Mouse (Mus musculus) hindbrain, embryonic 12.5 days (tissue): ENCODE data around the gene Gabarap. TPM values are rescaled to one million over a fixed set of nuclear protein-coding genes. Genes with fewer than 3 reads are reported as not detected.

Experiments
- ATAC-seq: fragments of 200-750 bp; cut with Nextera tagmentation; 2 replicates; pipeline ENCODE4 v1.8.0; 2017; ENCODE audit warnings: moderate TSS enrichment; ENCODE audit not compliant: low FRiP score
- H3K27ac ChIP-seq: fragments of 300-500 bp; sonication (generic); 2 replicates; pipeline ENCODE4 v1.5.1; 2016; ENCODE audit warnings: mild to moderate bottlenecking
- H3K27me3 ChIP-seq: fragments of 300-500 bp; sonication (generic); 2 replicates; pipeline ENCODE4 v1.6.1; 2016; ENCODE audit warnings: mild to moderate bottlenecking
- H3K36me3 ChIP-seq: fragments of 300-500 bp; sonication (generic); 2 replicates; pipeline ENCODE4 v1.6.1; 2016; ENCODE audit warnings: mild to moderate bottlenecking
- H3K4me1 ChIP-seq: fragments of 300-500 bp; sonication (generic); 2 replicates; pipeline ENCODE4 v1.6.1; 2016
- H3K4me2 ChIP-seq: fragments of 300-500 bp; sonication (generic); replicated peaks from 2 replicates; pipeline ENCODE4 v1.6.1; 2016; ENCODE audit warnings: mild to moderate bottlenecking
- H3K4me3 ChIP-seq: fragments of 300-500 bp; sonication (generic); 2 replicates; pipeline ENCODE4 v1.5.1; 2016; ENCODE audit warnings: mild to moderate bottlenecking
- H3K9ac ChIP-seq: fragments of 300-500 bp; sonication (generic); 2 replicates; pipeline ENCODE4 v1.6.1; 2016; ENCODE audit warnings: mild to moderate bottlenecking, moderate library complexity
- H3K9me3 ChIP-seq: fragments of 300-500 bp; sonication (generic); replicated peaks from 2 replicates; pipeline ENCODE4 v1.6.1; 2016; ENCODE audit warnings: mild to moderate bottlenecking
- WGBS: fragments of 180-500 bp; shearing (Covaris S2); methylation state at CpG from one replicate; pipeline ENCODE4 v1.1.7; 2016; 5-methylcytosine and 5-hydroxymethylcytosine counted together
- polyA plus RNA-seq: library from polyadenylated mRNA; unstranded; fragments of >200 nt; fragmentation: Nextera tagmentation; extraction: Ambion mirVana; gene quantifications from 2 replicates; pipeline ENCODE4 v1.2.1, GENCODE M21; 2016

Gabarap gene
- polyA plus RNA-seq, 1 experiment from 2014 or later, result 598 TPM

GRCm38 (mm10) chr11:69956218-69956617, 34.7 kb upstream of the Gabarap start:
- H3K4me3 ChIP-seq, result no peak overlapping the region
- H3K4me1 ChIP-seq, result no peaks in the 10 kb centered on the region
- H3K4me2 ChIP-seq, result no peak overlapping the region
- H3K27ac ChIP-seq, result no peak overlapping the region
- WGBS, result 81% methylated on average over 1 of the region's 1 CpGs
- no peak overlapping the region for H3K9ac ChIP-seq
- no peaks in the 10 kb centered on the region for H3K9me3 ChIP-seq
- no peak for ATAC-seq
- no peaks in the 10 kb centered on the region for H3K36me3 ChIP-seq
- peaks cover 29% of the 10 kb centered on the region for H3K27me3 ChIP-seq

- Histone ChIP-seq H3K36me3 (no peaks in the 10 kb centered on the region), H3K4me3 (no peak overlapping the region), H3K4me1 (peaks cover 3% of the 10 kb centered on the region; the same call in 1 of the 2 replicates), H3K27me3 (peaks cover 60% of the 10 kb centered on the region), H3K27ac (no peak overlapping the region), H3K9ac (no peak overlapping the region), H3K4me2 (no peak overlapping the region), H3K9me3 (no peaks in the 10 kb centered on the region)
- 22% methylated on average over 5 of the region's 5 CpGs for WGBS
- ATAC-seq, result no peak
Observed at GRCm38 (mm10) chr11:69960616-69961015, 30.3 kb upstream of the Gabarap start.

GRCm38 (mm10) chr11:69961841-69962240, 29.1 kb upstream of the Gabarap start:
- H3K4me1 ChIP-seq, result peaks cover 11% of the 10 kb centered on the region
- H3K9me3 ChIP-seq, result no peaks in the 10 kb centered on the region
- no peak overlapping the region for H3K4me3 ChIP-seq
- H3K27ac ChIP-seq, result no peak overlapping the region
- no peaks in the 10 kb centered on the region for H3K36me3 ChIP-seq
- H3K9ac ChIP-seq, result no peak overlapping the region
- H3K27me3 ChIP-seq, result peaks cover 73% of the 10 kb centered on the region
- no peak overlapping the region for H3K4me2 ChIP-seq
- ATAC-seq, result no peak
- WGBS, result 49% methylated on average over 5 of the region's 5 CpGs

GRCm38 (mm10) chr11:69964650-69965270, 26.2 kb upstream of the Gabarap start, which contains the start of gene Cldn7:
Cldn7 (plus strand) TSS chr11:69964779.
- Histone ChIP-seq H3K4me2 (peak within 1 kb of the TSS; percentile 22; the same call in 1 of the 2 replicates), H3K4me3 (peak within 1 kb of the TSS; percentile 21), H3K27me3 (peaks cover 88% of the 10 kb centered on the region), H3K9me3 (no peaks in the 10 kb centered on the region), H3K9ac (no peak within 1 kb of the TSS), H3K27ac (no peak within 1 kb of the TSS), H3K4me1 (peaks cover 12% of the 10 kb centered on the region), H3K36me3 (peaks cover 19% of the 10 kb centered on the region)
- ATAC-seq, result no peak
- 11% methylated on average over 24 of the region's 24 CpGs for WGBS

GRCm38 (mm10) chr11:69965271-69966005, 25.5 kb upstream of the Gabarap start:
- H3K4me2 ChIP-seq, result peak overlapping the region; percentile 41
- 3% methylated on average over 49 of the region's 49 CpGs for WGBS

GRCm38 (mm10) chr11:69966006-69966859, 24.7 kb upstream of the Gabarap start:
- Histone ChIP-seq H3K27ac (no peak overlapping the region), H3K4me2 (peak overlapping the region; percentile 41), H3K4me3 (peak overlapping the region; percentile 29), H3K27me3 (peaks cover 76% of the 10 kb centered on the region), H3K9me3 (no peaks in the 10 kb centered on the region), H3K9ac (peak overlapping the region; percentile 47), H3K4me1 (peaks cover 12% of the 10 kb centered on the region), H3K36me3 (peaks cover 26% of the 10 kb centered on the region)
- 1% methylated on average over 59 of the region's 59 CpGs for WGBS
- peak; percentile 46; the same call in 1 of the 2 replicates for ATAC-seq

More at GRCm38 (mm10) chr11:69965271-69966005, 25.5 kb upstream of the Gabarap start:
- peaks cover 25% of the 10 kb centered on the region for H3K36me3 ChIP-seq
- no peak overlapping the region; the same call in 1 of the 2 replicates for H3K9ac ChIP-seq
- peaks cover 84% of the 10 kb centered on the region for H3K27me3 ChIP-seq
- H3K4me3 ChIP-seq, result peak overlapping the region; percentile 29
- peaks cover 12% of the 10 kb centered on the region for H3K4me1 ChIP-seq
- no peak overlapping the region for H3K27ac ChIP-seq
- H3K9me3 ChIP-seq, result no peaks in the 10 kb centered on the region
- no peak for ATAC-seq

GRCm38 (mm10) chr11:69966860-69967517, 24.0 kb upstream of the Gabarap start:
- H3K4me3 ChIP-seq, result peak overlapping the region; percentile 29
- H3K4me1 ChIP-seq, result peaks cover 12% of the 10 kb centered on the region
- H3K9ac ChIP-seq, result peak overlapping the region; percentile 47; the same call in 1 of the 2 replicates
- H3K9me3 ChIP-seq, result no peaks in the 10 kb centered on the region
- H3K36me3 ChIP-seq, result peaks cover 26% of the 10 kb centered on the region
- H3K27me3 ChIP-seq, result peaks cover 69% of the 10 kb centered on the region
- peak overlapping the region; percentile 41 for H3K4me2 ChIP-seq
- H3K27ac ChIP-seq, result no peak overlapping the region
- WGBS, result 40% methylated on average over 17 of the region's 17 CpGs
- ATAC-seq, result no peak

GRCm38 (mm10) chr11:69968793-69969192, 22.1 kb upstream of the Gabarap start:
- 89% methylated on average over 4 of the region's 4 CpGs for WGBS
- Histone ChIP-seq H3K9ac (no peak overlapping the region), H3K36me3 (peaks cover 38% of the 10 kb centered on the region), H3K27ac (no peak overlapping the region), H3K4me2 (no peak overlapping the region), H3K9me3 (no peaks in the 10 kb centered on the region), H3K4me3 (no peak overlapping the region), H3K27me3 (peaks cover 51% of the 10 kb centered on the region), H3K4me1 (peaks cover 12% of the 10 kb centered on the region)
- no peak for ATAC-seq

- no peak overlapping the region for H3K4me2 ChIP-seq
- peaks cover 37% of the 10 kb centered on the region for H3K27me3 ChIP-seq
- no peak overlapping the region for H3K9ac ChIP-seq
- peaks cover 52% of the 10 kb centered on the region for H3K36me3 ChIP-seq
- H3K9me3 ChIP-seq, result no peaks in the 10 kb centered on the region
- H3K4me3 ChIP-seq, result no peak overlapping the region
- no peak overlapping the region for H3K27ac ChIP-seq
- no peak for ATAC-seq
- peaks cover 12% of the 10 kb centered on the region for H3K4me1 ChIP-seq
- 89% methylated on average over 6 of the region's 6 CpGs for WGBS
Observed at GRCm38 (mm10) chr11:69970222-69970621, 20.7 kb upstream of the Gabarap start.

- H3K4me1 ChIP-seq, result peaks cover 9% of the 10 kb centered on the region
- no peak overlapping the region for H3K4me3 ChIP-seq
- H3K4me2 ChIP-seq, result no peak overlapping the region
- ATAC-seq, result no peak
- no peak overlapping the region for H3K27ac ChIP-seq
- H3K27me3 ChIP-seq, result peaks cover 32% of the 10 kb centered on the region
- H3K36me3 ChIP-seq, result peaks cover 58% of the 10 kb centered on the region
- WGBS, result 92% methylated on average over 3 of the region's 3 CpGs
- no peaks in the 10 kb centered on the region for H3K9me3 ChIP-seq
- H3K9ac ChIP-seq, result no peak overlapping the region
Observed at GRCm38 (mm10) chr11:69970775-69971174, 20.2 kb upstream of the Gabarap start.

GRCm38 (mm10) chr11:69974907-69975306, 16.0 kb upstream of the Gabarap start:
- WGBS, result 93% methylated on average over 2 of the region's 2 CpGs
- no peak for ATAC-seq
- no peak overlapping the region for H3K4me3 ChIP-seq
- H3K4me2 ChIP-seq, result no peak overlapping the region
- no peak overlapping the region for H3K27ac ChIP-seq
- H3K27me3 ChIP-seq, result no peaks in the 10 kb centered on the region
- no peak overlapping the region for H3K9ac ChIP-seq
- H3K9me3 ChIP-seq, result no peaks in the 10 kb centered on the region
- H3K36me3 ChIP-seq, result peaks cover 60% of the 10 kb centered on the region
- peaks cover 5% of the 10 kb centered on the region for H3K4me1 ChIP-seq
